Mouse (Mus musculus) layer of hippocampus, adult 11-12 months (tissue): ENCODE results near the gene Lsm3.

Source experiments
- DNase-seq: peaks from one replicate; pipeline ENCODE4 v3.0.0; 2022; ENCODE audit warnings: low spot score

Lsm3 gene

DNA sequence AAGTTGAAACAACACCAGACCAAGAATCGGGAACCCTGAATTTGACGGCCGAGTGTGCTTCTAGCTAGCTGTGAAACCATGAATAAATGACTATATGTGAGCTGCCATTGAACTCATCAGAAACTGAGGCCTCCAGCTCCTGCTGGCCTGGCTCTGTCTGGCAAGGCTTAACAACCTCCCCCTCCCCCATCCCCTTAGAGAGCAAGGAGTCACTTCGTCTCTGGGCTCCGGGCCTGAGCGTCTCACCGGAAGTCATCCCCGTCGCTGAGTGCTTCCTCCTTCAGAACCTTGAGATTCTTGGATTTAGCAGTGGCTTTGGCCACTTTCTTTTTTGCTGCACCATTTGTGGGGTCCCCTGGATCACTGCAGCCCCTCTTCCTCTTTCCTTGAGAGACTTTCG lies 5.5 kb upstream of the Lsm3 start:
- DNase-seq: no peak

DNA sequence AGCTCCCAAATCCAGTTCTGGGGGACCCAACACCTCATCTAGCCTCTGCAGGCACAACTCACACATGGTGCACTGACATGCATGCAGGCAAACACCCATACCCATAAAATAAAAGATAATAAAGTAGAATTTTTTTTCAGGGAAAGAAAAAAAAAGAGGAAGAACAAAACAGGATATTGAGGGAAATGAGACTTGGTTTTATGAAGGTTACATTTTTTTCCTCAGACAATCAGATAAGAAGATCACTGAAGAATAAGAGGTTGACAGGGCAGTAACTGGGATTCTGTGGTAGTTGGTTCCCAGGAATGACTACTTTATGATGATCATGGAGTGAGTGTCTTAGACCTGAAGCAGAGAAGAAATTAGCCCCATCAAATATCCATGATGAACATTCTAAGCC lies 1.6 kb upstream of the Lsm3 start:
- DNase-seq: no peak

DNA sequence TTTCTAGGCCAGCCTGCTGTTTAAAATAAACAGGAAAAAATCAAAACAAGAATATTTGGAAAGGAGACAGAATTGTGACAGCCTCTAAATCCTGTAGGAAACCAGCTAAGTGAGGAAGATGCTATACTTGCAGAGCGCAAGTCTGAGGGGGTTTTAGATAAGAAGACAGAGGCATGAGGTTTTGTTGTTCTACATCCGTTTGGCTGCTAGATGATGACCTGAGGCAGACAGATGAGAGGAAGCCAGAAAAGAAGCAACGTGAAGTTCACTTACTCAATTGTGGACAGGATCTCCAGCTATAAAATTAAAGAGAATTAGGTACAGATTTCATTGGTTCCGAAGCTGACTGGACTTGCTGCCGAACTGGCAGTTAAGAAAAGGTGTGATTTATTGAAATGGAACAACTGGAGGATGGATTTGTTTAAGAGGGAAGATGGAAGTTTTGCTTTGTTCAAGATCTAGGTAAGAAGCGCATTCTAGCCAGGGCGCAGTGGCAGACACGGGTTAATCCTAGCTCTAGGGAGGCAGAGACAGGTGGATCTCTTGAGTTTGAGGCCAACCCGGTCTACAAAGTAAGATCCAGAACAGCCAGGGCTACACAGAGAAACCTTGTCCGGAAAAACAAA lies 878 bp upstream of the Lsm3 start:
- no peak for DNase-seq

DNA sequence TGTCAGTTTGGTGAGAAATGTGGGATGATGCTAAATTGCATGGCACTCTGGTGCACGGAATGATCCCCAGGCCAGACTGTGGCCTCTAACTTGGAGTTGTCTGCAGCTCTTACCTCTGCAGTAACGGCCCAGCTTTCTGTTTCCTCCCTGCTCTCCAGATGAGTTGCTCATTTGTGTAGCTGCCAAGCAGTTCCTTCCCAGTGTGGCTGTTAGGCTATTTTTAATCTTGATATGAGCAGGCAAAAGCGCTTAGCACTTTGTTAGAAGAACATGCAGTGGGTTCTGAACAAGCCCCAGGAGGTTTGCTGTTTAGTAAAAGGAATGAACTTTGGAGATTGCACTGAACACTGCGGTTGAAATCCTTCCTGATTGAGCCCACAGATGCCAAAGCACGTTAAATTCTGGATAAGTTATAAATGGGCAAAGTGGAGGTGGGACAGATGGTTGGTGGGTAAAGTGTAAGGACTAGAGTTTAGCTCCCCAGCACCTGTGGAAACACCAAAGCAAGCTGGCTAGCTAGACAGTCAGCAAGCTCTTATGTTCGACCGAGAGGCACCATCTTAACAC lies 2.8 kb downstream of the Lsm3 start:
- no peak for DNase-seq

DNA sequence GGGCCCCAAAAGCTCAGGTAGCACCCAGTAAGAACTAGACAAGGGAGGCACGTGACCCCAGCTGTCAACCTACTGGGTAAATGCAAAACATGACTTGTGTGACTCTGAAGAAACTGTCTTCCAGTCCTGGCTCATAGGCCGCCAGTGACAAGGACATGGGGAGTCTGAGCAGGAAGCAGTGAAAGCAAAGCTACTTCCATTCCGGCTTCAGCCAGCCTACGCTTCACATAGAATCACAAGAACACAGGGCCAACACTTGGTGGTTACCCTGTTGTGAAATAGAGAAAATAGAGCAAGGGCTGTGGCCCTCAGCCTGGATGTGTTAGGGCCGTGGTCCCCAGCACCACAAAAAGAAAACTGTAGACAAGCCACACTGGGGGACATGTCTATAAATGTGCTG lies 7.1 kb downstream of the Lsm3 start:
- DNase-seq: no peak

DNA sequence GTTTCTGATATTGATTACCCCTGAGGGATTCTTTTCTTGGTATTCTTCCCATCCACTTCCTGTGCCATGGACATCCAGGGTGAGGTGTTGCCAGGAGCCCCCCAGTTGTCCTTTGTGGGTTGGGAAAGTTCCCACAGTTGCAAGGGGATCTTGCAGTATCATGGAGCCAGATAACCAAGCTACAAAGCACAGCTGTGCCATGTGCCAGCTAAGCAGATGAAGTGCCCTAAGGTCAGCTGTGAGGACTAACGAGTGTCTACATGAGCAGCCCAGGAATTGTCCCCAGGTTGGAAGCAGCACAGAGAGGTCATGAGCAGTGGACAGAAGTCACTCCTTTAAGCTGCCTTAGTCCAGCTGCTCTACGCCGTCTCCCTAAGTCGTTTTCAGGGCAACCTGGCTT lies 9.8 kb downstream of the Lsm3 start:
- no peak for DNase-seq

DNA sequence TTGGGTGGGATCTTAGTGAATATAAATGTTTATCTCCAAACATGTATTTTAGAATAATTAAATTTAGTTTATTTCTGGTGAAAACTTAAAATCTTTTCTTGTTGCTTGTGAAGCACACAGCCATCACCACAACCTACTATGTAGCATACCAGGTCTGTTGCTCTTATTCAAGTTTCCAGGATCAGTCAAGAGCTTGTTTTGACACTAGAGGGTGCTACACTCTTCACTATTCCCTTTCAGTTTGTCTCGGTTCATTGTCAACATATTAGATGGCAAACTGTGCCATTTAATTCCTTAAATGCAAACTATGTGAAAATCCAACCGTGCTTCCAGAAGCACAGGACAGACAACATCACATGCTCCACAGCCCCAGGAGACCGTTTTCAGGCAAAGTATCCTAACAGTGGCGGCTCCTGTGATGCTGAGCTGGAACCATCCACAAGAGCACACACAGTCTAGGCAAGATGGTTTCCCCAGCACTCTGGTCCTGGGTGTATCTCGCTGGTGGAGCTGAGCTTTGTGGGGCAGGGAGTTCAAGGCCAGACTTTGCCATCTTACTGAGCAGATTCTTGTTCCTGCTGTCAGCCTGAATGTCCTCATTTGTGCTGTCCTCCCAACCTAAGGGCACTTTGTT lies 11.6 kb downstream of the Lsm3 start:
- DNase-seq: peak; percentile 60

DNA sequence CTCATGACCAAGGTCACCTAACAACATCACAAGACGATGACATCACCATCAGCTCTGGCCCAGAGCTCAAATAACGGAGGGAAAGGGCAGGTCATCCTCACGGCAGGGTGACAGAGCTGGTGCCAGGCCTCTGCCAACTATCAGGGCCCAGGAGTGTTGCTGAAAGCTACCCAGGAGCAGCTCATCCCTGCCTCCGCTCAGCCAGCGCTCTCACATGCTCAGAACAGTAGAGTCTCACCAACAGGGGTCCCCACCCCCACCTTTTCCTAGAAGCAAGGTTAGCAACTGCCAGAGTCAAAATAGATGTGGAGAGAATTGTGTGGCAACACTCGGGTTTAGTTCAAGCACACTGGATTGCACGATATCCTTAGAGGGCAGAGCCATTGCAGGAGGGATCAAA lies 12.5 kb downstream of the Lsm3 start:
- no peak for DNase-seq

DNA sequence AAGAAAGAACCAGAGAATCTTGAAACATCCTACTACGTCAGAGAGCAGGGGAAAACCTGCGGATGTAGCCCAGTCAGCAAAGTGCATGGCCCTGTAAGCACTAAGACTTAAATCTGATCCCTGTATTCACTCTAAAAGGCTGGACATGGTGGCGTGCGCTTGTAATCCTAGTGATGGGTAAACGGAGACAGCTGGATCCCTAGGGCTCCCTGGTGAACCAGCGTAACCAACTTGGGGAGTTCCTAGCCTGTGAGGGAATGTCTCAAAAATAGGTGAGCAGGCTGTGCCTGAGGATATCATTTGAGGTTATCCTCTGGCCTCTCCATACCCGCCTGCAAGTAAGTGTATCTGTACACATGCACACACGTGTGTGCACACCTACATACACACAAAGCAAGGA lies 14.9 kb downstream of the Lsm3 start:
- no peak for DNase-seq

DNA sequence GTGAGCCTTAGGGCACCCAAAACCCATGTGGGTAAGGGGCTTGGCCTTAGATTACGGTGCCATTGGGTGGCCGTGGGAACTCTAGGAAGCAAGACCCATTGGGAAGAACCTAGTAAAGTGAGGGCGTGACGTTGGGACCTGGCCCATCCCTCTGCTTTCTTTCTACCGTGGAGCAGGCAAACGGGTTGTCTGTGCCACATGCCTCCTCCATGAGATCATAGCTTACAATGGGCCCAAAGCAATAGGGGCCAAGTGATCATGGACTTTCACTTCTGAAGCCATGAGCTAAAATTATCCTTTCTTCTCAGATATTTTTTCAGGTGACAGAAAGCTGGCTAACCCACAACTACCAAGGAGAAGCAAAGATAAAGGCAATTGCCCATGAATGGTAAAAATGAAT lies 15.5 kb downstream of the Lsm3 start:
- no peak for DNase-seq

DNA sequence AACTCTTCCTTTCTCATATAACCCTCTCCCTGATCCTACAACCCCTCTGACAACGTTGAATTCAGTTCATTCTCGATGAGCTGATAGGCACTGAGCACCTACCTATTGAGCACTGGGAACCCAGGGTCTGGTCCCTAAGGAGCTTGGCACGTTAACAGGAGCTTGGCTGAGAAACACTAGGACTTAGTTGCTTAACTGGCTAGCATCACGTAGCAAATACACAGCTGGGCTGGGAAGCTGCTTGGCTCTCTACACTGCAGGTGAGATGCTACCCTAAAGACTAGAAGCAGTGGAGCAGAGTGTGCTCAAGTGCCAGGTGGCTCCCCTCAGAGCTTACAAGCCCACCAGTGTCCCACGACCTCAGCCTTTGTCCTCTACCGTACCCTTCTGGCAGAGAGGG lies 16.9 kb downstream of the Lsm3 start:
- no peak for DNase-seq

DNA sequence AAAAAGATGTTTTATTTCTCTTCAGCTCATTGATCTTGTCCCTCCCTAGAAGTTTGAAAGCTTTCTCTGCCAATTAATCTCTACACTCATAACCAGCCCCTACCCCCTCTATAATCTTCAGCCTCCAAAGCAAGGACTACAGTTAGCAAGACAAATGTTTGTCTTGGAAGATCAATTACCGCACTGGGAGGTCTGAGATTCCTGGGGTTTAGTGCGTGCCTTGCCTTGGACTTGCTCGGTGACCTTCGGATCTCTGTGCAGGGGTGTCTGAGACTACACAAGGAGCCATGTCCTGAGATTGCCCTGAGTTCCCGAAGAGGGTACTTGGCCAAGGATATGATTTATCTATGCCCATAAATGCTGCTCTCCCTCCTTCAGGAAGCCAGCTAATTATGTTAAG lies 17.6 kb downstream of the Lsm3 start:
- no peak for DNase-seq

DNA sequence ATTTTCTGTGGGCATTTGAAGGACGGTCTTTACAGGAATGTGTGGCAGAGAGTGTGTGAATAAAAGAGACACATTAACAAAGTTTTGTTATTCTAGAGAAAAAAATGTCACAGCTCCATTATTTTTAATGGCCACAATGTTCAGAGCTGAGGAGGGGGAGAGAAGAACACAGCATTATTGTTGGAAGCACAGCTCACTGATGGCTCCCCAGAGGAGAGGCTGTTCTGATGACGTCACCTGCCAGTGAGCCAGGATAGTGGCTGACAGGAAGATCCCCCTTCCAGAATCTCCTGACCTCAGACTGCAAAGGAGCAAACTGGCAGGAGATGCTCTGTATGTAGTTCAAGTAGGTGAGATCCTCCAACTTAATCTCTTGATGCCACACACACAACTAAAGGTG lies 18.0 kb downstream of the Lsm3 start:
- DNase-seq: no peak

DNA sequence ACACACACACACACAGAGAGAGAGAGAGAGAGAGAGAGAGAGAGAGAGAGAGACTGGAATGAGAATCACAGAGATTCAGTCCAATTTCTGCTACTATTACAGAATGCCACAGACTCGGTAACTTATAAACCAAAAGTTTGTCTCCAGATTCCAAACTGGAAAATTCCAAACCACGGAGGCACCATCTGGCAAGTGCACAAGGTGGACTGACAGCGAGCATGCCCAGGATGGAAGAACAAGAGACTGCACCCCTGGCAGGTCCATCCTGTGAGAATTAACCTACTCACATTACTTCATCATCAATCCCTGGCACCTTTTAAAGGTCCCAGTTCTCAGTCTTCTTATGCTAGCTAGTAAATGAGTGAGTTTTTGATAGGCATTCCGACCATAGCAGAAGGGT lies 18.5 kb downstream of the Lsm3 start:
- DNase-seq: no peak

DNA sequence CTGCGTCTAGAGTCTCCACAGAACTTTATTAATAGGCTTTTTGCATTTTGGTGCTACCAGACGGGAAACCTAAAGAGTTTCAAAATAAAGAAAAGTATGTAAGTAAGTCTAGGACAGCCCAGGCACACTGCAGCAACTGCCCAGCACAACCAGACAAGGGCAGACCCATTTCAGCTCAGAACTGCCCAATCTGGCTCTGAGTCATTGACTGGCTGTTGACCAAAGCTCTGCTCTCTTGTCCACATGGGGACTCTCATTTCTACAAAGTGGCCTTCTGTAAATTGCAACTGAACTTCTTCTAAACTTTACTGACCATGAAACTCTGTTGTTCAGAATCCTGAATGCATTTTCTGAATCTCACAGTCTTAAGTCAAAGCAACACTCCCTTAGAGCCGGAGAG lies 19.5 kb downstream of the Lsm3 start:
- DNase-seq: no peak

DNA sequence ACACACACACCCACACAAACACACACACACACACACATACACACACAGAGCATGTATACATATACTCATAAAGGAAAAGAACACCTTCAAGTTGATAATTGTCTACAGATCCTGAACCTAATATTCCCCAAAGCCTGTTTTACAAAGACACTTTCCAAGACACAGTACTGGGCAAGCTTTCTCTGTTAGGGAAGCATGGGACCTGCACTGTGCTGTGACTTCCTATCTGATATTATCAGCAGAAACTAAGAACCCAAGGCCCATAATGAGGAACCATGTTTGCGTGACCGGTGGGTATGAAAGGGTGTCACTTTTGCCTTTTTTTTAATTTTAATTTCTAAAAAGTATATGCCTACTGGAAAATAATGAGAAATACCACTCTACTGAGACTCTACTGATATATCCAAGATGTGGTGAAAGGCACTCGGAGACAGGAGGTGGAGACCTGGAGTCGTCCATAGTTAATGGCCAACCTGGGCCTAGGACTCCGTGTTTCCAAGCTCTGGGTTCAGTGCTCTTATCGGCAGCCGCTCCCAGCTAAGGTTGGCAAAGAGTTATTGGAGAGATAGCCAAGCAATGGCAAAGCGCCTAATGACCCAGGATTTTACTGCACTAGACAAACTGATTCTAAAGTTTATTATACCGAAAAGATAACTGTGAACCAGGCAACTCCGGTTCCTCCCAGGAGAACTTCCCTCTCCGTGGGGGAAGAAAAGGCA lies 20.5 kb downstream of the Lsm3 start:
- no peak for DNase-seq

DNA sequence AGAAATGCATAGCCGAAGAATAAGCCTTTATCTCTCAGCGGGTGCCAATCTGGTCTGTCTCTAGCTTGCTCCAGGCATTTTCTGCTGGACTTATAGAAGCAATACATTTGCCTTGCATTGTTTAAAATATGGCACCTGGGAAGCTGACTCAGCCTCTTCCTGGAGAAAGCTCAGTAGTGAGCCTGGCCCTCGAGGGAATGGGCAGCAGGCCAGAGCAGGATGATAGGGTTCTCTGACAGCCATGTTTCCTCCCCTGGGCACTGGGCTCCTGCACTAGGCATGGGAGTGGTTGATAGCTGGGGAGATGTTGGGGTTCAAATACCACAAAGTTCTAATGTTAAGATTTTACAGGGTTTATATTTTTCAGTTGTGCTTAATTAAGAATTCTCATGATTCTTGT lies 25.5 kb downstream of the Lsm3 start:
- no peak for DNase-seq

DNA sequence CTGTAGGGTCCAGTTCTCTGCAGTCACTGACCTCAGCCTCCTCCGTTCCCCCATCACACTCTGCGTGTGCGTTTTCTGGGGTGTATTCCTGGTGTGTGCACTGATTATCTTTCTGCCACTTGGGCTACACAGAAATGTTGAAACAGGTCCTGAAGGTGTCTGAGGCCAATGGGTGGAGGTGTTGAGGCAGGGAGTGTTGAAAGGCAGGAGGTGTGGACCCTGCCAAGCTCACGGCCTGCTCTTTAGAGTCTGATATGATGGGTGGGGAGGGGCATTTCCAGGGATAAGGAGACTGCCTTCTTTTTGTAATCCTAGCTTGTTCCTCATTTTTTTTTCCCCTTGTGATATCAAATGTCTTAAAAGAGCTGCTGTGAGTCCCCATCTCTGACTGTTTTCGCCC lies 27.3 kb downstream of the Lsm3 start:
- DNase-seq: no peak

DNA sequence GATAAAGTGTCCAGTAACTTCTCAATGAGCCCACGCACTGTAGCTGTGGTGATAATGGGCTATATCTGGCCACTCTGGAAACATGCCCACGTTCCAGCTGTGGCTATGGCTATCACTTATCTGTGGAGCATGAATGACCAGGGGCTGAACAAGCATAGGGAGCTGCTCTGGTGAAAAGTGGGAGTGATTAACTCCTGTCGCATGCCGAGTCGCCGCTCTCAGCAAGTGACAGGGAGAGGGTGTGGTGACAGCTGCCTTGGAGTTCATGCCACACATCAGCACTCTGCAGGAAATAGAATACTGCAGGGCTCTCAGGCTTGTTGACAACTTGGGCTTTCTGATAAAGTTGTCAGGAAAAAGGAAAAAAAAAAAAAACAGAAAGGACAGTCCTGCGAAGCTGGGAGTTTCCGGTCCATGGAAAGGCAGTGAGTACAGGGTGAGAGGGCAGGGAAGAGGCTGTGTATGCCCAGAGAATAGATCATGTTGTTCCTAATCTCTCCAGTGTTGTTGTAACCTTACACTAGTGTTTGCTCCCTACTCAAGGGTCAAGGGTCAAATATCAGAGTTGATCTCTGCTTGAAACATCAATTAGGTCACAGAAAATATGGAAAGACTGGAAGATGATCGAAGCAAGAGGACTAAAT lies 30.6 kb downstream of the Lsm3 start:
- no peak for DNase-seq

DNA sequence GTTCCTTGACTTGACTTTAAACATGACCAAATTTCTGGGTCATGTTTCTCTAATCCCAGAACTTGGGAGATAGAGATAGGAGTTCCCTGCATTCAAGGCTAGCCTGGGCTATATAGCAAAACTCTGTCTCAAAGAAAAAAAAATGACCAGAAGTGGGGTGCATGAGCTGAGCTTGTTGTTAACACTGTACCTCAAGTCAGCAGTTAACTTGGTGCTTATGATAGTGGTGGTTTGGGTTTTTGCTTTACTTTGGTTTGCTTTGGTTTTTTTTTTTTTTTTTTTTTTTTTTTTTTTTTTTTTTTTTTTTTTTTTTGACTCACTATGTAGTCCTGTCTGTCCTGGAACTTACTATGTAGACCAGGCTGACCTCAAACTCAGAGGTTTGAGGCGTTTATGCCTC lies 31.6 kb downstream of the Lsm3 start:
- DNase-seq: no peak

DNA sequence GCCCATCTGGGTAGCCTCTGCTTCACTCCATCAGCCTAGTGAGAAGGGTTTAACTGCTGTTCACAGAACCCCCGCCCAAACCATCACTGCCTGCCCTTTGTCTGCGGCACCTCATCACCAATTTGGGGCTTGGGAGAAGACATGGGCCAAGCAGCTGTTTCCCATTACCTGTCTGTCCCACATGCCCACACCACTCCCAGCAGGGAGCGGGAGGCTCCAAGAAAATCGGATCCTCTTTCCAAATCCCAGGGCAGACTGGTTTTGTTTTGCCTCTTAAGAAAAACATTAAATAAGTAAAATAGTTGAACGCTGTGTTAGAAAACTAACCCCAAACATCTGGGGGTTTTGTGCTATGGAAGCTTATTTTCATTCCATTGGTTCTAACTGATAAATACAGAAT lies 33.9 kb downstream of the Lsm3 start:
- DNase-seq: no peak

DNA sequence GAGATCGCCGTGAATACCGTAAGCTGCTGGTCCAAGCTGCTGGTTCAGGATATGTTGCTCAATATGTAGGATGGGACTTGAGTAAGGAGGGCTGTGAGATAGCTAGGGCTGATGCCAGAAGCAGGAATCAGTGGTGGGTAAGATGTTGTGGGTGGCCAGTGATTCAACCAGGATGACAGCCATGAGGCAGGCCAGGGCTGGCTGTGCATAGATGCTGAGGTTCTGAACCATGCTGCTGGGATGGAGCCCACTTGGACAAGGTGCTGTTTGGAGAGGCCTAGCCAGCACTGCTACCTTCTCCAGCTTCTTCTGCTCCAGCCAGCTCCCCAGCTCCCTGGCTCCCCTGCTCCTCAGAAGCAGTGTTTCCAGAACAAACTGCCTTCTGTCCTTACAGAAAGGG lies 35.9 kb downstream of the Lsm3 start:
- no peak for DNase-seq

DNA sequence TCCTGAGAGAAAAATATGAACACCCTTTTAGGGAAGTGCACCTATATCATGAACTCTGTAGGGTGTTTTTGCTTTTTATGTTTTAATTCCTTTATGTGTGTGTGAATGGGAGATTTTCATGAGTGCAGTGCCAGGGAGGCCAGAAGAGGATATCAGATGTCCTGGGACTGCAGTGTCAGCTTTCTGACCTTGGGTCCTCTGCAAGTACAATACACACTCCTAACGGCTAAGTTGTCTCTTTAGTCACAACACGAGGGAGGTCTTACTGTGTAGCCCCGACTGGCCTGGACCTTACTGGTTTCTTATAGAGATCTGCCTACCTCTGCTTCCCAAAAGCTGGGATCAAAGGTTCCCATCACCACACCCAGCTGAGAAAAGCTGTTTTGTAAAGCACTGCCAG lies 37.0 kb downstream of the Lsm3 start:
- no peak for DNase-seq
